Mouse (Mus musculus): ENCODE data around the gene Spaca5. TPM values are rescaled to one million over a fixed set of nuclear protein-coding genes. Genes with fewer than 3 reads are reported as not detected.

Spaca5 gene
- total and polyA plus RNA-seq, 3 experiments: not detected

GRCm38 (mm10) chrX:21089867-21090239 lies 21.6 kb downstream of the Spaca5 start:
- ATAC-seq (ENCODE audit: extremely low read depth, insufficient number of reproducible peaks, low FRiP score, poor library complexity, severe bottlenecking) (no peak), DNase-seq (ENCODE audit: low spot score) (no peak)
- Histone ChIP-seq H3K9me3 (replicated peaks) (no peaks in the 10 kb centered on the region), H3K27me3 (ENCODE audit: insufficient read depth, low read length) (no peaks in the 10 kb centered on the region), H3K4me3 (ENCODE audit: low read depth, low read length) (no peak overlapping the region), H3K4me1 (ENCODE audit: insufficient read depth, low read depth, low read length) (no peaks in the 10 kb centered on the region), H3K36me3 (replicated peaks) (no peaks in the 10 kb centered on the region)
- TF ChIP-seq GATA1 (IDR thresholded peaks at IDR 0.05; ENCODE audit: borderline replicate concordance, low read length) (no peak), TAL1 (conservative IDR thresholded peaks at IDR 0.05; ENCODE audit: low read depth, low read length) (no peak), GATA2 (IDR thresholded peaks at IDR 0.05; ENCODE audit: borderline replicate concordance, low read depth, low read length) (no peak), CTCF (IDR thresholded peaks at IDR 0.05; ENCODE audit: low read depth, low read length) (no peak), POLR2AphosphoS5 (IDR thresholded peaks at IDR 0.05; ENCODE audit: insufficient replicate concordance, low read depth, low read length) (no peak)

- Histone ChIP-seq H3K9me3 (replicated peaks) (no peaks in the 10 kb centered on the region), H3K4me1 (ENCODE audit: insufficient read depth, low read depth, low read length) (no peaks in the 10 kb centered on the region), H3K4me3 (ENCODE audit: low read depth, low read length) (no peak within 1 kb of the TSS), H3K36me3 (replicated peaks) (no peaks in the 10 kb centered on the region), H3K27me3 (ENCODE audit: insufficient read depth, low read length) (no peaks in the 10 kb centered on the region)
- DNase-seq (ENCODE audit: low spot score) (no peak), ATAC-seq (ENCODE audit: extremely low read depth, insufficient number of reproducible peaks, low FRiP score, poor library complexity, severe bottlenecking) (no peak)
- no peak for TF ChIP-seq TAL1 (conservative IDR thresholded peaks at IDR 0.05; ENCODE audit: low read depth, low read length)
- TF ChIP-seq GATA2 (IDR thresholded peaks at IDR 0.05; ENCODE audit: borderline replicate concordance, low read depth, low read length): no peak
- no peak for TF ChIP-seq GATA1 (IDR thresholded peaks at IDR 0.05; ENCODE audit: borderline replicate concordance, low read length)
- no peak for TF ChIP-seq CTCF (IDR thresholded peaks at IDR 0.05; ENCODE audit: low read depth, low read length)
- no peak for TF ChIP-seq POLR2AphosphoS5 (IDR thresholded peaks at IDR 0.05; ENCODE audit: insufficient replicate concordance, low read depth, low read length)
These were observed 47.3 kb downstream of the Spaca5 start, which contains the start of gene Ssxa1 for GRCm38 (mm10) chrX:21115520-21115919. Gene Ssxa1, plus strand, starts transcription at chrX:21115820.

Other genes with a start within 250 kb of the Spaca5 start
- gene Timp1, start 198.2 kb upstream of the Spaca5 start, total RNA-seq (2014; fragmentation: Nextera tagmentation): not detected in 2 replicates
- 0.29 TPM in 1 of 2 replicates, not detected in the other for gene Timp1, start 198.2 kb upstream of the Spaca5 start, total RNA-seq (2017)
- not detected in 2 replicates for gene Timp1, start 198.2 kb upstream of the Spaca5 start, polyA plus RNA-seq (2012)
- not detected in 2 replicates for gene Syn1, start 147.4 kb upstream of the Spaca5 start, total RNA-seq (2014; fragmentation: Nextera tagmentation)
- gene Syn1, start 147.4 kb upstream of the Spaca5 start, total RNA-seq (2017): not detected in 2 replicates
- not detected in 2 replicates for gene Syn1, start 147.4 kb upstream of the Spaca5 start, polyA plus RNA-seq (2012)
- gene Cfp, start 136.9 kb upstream of the Spaca5 start, total RNA-seq (2014; fragmentation: Nextera tagmentation): 6.2 and 10.1 TPM in 2 replicates
- gene Cfp, start 136.9 kb upstream of the Spaca5 start, total RNA-seq (2017): 9.5 and 12.1 TPM in 2 replicates
- gene Cfp, start 136.9 kb upstream of the Spaca5 start, polyA plus RNA-seq (2012): 4.9 and 5.9 TPM in 2 replicates
- 19.3 and 20.5 TPM in 2 replicates for gene Elk1, start 117.8 kb upstream of the Spaca5 start, total RNA-seq (2014; fragmentation: Nextera tagmentation)
- gene Elk1, start 117.8 kb upstream of the Spaca5 start, total RNA-seq (2017): 7.0 and 7.6 TPM in 2 replicates
- gene Elk1, start 117.8 kb upstream of the Spaca5 start, polyA plus RNA-seq (2012): 15.8 and 17.1 TPM in 2 replicates
- gene Uxt, start 106.4 kb upstream of the Spaca5 start, total RNA-seq (2014; fragmentation: Nextera tagmentation): 24.0 and 27.2 TPM in 2 replicates
- 33.3 and 36.4 TPM in 2 replicates for gene Uxt, start 106.4 kb upstream of the Spaca5 start, total RNA-seq (2017)
- 8.2 and 19.0 TPM in 2 replicates for gene Uxt, start 106.4 kb upstream of the Spaca5 start, polyA plus RNA-seq (2012)
- gene Zfp182, start 6.1 kb upstream of the Spaca5 start, total RNA-seq (2014; fragmentation: Nextera tagmentation): 28.3 and 30.1 TPM in 2 replicates
- gene Zfp182, start 6.1 kb upstream of the Spaca5 start, total RNA-seq (2017): 18.8 and 20.1 TPM in 2 replicates
- 0.28 and 0.44 TPM in 2 replicates for gene Zfp182, start 6.1 kb upstream of the Spaca5 start, polyA plus RNA-seq (2012)
- not detected in 2 replicates for gene Zfp300, start 21.1 kb downstream of the Spaca5 start, total RNA-seq (2014; fragmentation: Nextera tagmentation)
- not detected in 2 replicates for gene Zfp300, start 21.1 kb downstream of the Spaca5 start, total RNA-seq (2017)
- not detected in 2 replicates for gene Zfp300, start 21.1 kb downstream of the Spaca5 start, polyA plus RNA-seq (2012)
- not detected in 2 replicates for gene Ssxa1, start 47.4 kb downstream of the Spaca5 start, total RNA-seq (2014; fragmentation: Nextera tagmentation)
- not detected in 2 replicates for gene Ssxa1, start 47.4 kb downstream of the Spaca5 start, total RNA-seq (2017)
- not detected in 2 replicates for gene Ssxa1, start 47.4 kb downstream of the Spaca5 start, polyA plus RNA-seq (2012)
- not detected in 2 replicates for gene Gm21876, start 107.2 kb downstream of the Spaca5 start, total RNA-seq (2014; fragmentation: Nextera tagmentation)
- gene Gm21876, start 107.2 kb downstream of the Spaca5 start, total RNA-seq (2017): not detected in 2 replicates
- gene Gm21876, start 107.2 kb downstream of the Spaca5 start, polyA plus RNA-seq (2012): not detected in 2 replicates

Measured in G1E (cell line).